Mouse (Mus musculus): ENCODE measurements around the gene Fbxo34.

- TF ChIP-seq CTCF (conservative IDR thresholded peaks at IDR 0.05; ENCODE audit: low read length) (no peak), NANOG (IDR thresholded peaks at IDR 0.05; ENCODE audit: borderline replicate concordance, low read length) (no peak)
These were observed 112.3 kb downstream of the Fbxo34 start for GRCm38 (mm10) chr14:47562530-47562929.
